Mouse (Mus musculus) adrenal gland, postnatal 25 days (tissue): ENCODE measurements around the gene Ppp2r5d. TPM values are rescaled to one million over a fixed set of nuclear protein-coding genes. Genes with fewer than 3 reads are reported as not detected.
A peak's percentile ranks its signal among the peaks of the same experiment; 100 is the strongest.

ENCODE experiments used
- DNase-seq: peaks from one replicate; pipeline ENCODE4 v3.0.0; 2021; ENCODE audit warnings: mixed read lengths
- total RNA-seq: library from RNA; stranded (reverse); gene quantifications from 2 replicates; pipeline ENCODE4 v1.2.3, GENCODE M21; 2021

Ppp2r5d gene
- total RNA-seq, 1 experiment from 2014 or later = 47.2 TPM

DNA sequence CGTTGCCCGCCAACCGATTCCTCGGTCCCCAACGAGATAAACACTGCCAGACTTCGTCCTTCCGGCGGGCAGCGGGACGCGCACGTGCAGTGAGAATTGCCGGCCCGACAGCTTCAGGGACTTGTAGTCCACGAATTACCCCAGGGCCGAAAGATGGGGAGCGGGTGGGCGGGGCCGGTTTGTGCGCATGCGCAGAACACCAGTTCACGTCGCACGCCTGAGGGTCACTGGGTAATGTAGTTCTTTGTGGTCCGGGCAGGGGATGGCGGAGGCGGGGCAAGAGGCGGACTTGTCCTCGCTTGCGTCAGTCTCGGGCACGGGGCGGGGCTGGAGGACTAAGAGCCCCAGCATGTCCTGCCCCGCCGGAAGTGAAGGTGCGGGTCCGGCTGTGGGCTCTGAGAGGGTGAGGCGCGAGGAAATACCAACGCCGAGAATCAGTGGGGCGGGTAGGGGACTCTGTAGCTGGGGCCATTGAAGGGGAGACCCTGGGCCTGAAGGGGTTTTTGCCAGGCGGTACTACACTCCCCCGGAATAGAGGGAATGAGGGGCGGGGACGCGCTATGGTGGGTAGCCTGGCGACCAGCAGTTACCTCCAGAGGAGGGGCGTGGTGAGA, 24.0 kb downstream of the Ppp2r5d start, which contains the start of gene Klhdc3:
Gene Klhdc3, minus strand, starts transcription at position 155 of the 614 bp plus-strand sequence.
- DNase-seq = peak; percentile 98

GRCm38 (mm10) chr17:46679843-46680759, 24.8 kb downstream of the Ppp2r5d start:
- peak; percentile 53 for DNase-seq

DNA sequence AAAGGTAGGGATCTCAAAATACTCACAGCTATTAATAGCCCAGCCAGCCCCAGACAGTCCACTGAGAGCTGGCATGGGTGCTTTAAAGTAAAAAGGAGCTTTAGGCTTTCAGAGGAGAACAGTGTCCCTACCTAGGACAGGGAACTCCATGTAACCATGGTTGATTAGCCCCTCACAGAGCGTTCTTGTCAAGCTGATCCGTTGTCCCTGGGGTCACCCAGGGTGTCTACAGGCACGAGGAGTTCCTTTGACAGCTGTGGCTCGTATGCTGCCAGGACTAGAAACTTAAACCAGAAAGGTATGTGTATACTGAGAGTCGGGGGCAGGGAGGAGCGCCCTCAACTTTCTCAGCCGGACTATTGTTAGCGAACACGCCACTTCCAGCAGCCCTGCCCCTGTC, 26.0 kb downstream of the Ppp2r5d start:
- DNase-seq = no peak

GRCm38 (mm10) chr17:46678416-46678815, 26.5 kb downstream of the Ppp2r5d start, which contains the start of gene Mea1:
Mea1 (plus strand) TSS chr17:46678793.
- DNase-seq = no peak

GRCm38 (mm10) chr17:46674530-46675283, 30.2 kb downstream of the Ppp2r5d start:
- DNase-seq = no peak

DNA sequence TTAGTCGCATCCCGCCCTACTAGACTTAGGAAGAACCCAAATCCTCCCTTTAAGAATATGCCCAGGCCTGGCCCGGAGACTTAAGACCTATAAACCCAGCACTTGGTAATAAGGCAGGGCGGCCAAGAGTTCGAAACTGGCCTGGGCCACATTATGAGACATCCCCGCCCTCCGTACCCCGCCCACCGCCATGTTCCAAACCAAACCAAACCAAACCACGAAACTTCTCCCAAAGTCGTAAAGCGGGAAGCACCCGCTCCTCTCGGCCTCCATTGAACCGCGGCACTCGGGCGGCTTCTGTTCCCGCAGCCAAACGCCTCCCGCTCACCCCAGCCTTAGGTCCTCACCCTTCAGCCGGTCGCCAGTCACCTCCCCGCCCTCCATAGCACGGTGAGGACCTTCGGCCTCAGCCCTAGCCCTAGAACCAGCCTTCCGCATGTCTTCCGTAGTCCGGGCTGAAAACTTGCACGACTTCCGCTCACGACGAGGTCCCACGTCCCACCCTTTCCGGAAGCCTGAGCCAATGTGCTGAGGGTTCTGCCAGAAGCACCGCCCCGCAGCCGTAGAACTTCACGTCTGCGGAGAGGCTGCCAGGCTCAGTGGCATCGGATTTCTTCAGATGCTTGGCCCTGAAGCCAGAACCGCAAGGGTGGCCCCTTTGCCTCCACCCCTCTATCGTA, 30.9 kb downstream of the Ppp2r5d start, which contains the start of gene Rrp36:
Gene Rrp36, minus strand, starts transcription at position 503 of the 680 bp plus-strand sequence.
- peak; percentile 90 for DNase-seq

GRCm38 (mm10) chr17:46669911-46670310, 35.0 kb downstream of the Ppp2r5d start:
- no peak for DNase-seq

DNA sequence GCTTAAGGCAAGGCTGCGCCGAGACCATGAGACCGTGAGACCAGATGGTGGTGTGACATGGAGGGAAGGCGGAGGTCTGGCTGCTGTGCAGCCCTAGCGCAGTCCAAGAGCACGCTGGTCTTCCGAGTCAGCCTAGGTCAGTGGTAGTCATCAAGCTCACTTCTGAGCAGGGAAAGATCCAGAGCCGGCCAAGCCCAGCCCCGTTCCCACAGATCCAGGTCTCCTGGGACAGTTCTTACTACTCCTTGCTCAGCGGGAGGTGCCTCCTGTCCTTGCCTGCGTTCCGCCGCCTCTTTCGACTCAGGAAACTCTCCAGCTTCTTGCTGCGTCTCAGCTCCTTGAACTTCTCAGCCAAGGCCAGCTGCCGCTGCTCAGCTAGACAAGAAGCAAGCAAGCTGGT, 37.2 kb downstream of the Ppp2r5d start:
- no peak for DNase-seq

- no peak for DNase-seq
Observed at GRCm38 (mm10) chr17:46662730-46663129, 42.2 kb downstream of the Ppp2r5d start.

GRCm38 (mm10) chr17:46661981-46662380, 42.9 kb downstream of the Ppp2r5d start:
- no peak for DNase-seq

DNA sequence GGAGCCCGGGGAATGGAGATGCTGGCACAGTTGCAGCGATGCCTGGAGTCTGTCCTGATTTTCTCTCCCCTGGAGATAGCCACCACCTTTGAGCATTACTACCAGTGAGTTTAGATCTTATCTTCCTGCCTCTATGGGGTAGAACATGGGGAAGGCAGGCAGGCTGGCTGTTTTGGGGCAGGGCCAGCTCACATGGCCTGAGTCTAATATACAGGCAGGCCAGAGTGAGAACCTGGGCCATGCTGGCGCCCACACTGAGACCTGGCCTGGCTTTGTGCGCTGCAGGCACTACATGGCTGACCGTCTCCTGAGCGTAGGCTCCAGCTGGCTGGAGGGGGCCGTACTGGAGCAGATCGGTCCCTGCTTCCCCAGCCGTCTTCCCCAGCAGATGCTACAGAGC, 43.6 kb downstream of the Ppp2r5d start:
- no peak for DNase-seq

GRCm38 (mm10) chr17:46656054-46656453, 48.9 kb downstream of the Ppp2r5d start:
- no peak for DNase-seq

DNA sequence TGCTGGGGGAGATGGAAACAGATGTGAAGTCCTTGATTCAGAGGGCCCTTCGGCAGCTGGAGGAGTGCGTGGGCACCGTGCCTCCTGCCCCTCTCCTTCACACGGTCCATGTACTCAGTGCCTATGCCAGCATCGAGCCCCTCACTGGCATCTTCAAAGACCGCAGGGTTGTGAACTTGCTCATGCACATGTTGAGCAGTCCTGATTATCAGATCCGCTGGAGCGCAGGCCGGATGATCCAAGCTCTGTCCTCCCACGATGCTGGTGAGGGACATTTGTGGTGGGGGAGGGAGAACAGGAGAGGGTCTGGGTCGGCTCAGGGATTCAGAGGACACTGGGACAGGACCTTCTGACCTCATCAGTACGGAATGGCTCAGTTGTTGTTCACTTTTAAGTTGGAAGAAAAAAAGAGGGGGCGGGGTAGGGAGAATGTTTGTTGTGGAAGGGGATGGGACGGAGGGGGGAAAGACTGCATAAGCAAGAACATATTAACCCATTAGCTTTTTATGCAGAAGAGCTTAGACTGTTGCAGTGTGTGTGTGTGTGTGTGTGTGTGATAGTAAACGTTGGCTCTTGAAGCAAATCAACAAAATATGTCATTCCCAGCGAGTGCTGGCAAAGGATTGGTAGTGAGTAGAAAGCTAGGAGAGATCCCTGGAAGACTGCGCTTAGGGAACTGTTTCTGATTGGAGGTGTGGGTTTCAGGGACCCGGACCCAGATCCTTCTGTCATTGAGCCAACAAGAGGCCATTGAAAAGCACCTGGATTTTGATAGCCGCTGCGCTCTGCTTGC, 53.0 kb downstream of the Ppp2r5d start:
- no peak for DNase-seq

GRCm38 (mm10) chr17:46651292-46651691, 53.6 kb downstream of the Ppp2r5d start:
- DNase-seq = no peak

- DNase-seq = peak; percentile 92
Observed at GRCm38 (mm10) chr17:46650232-46651031, 54.5 kb downstream of the Ppp2r5d start, which contains the start of gene Cul7. Cul7 (plus strand) TSS chr17:46650337.

- DNase-seq = no peak
Observed at GRCm38 (mm10) chr17:46649811-46650210, 55.1 kb downstream of the Ppp2r5d start.

DNA sequence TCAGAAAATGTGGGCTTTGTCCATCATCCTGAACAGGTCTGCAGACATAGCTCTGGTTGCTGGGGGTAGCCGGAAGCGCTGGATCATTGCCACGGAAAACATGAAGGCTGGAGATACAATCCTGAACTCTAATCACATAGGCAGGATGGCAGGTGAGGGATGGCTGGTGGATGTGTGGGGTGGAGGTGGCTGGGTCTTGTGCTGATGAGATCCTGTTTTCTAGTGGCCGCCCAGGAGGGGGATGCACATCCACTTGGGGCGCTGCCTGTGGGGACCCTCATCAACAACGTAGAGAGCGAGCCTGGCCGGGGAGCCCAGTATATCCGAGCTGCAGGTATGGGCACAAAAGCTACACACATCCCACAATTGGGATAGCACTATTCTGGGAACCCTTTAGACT, 56.5 kb downstream of the Ppp2r5d start:
- no peak for DNase-seq

- no peak for DNase-seq
Observed at GRCm38 (mm10) chr17:46647279-46647678, 57.6 kb downstream of the Ppp2r5d start.

- no peak for DNase-seq
Observed at GRCm38 (mm10) chr17:46646322-46646662, 58.6 kb downstream of the Ppp2r5d start.
